Mouse (Mus musculus) thymus, postnatal 4 days (tissue): ENCODE data around the gene Myb.

Experiments
- DNase-seq: peaks from one replicate; pipeline ENCODE4 v3.0.0; 2021

Myb gene

GRCm38 (mm10) chr10:21076137-21076536 is 84.6 kb downstream of the Myb start:
- no peak for DNase-seq
